Mouse (Mus musculus) ES-E14 (cell line): ENCODE measurements at regions not wholly inside any gene's neighbourhood (a gene's known extent, or its start where the extent isn't known, plus 50 kb on each side); places are given as distances from the start of the nearest gene placed in this dataset.

Experiments
- DNase-seq: peaks from one replicate; pipeline ENCODE4 v3.0.0-alpha.2; 2013; ENCODE audit warnings: low read depth, low spot score
- H3K27ac ChIP-seq: 2 replicates; pipeline ENCODE4 v1.5.1; 2012; ENCODE audit warnings: low read depth, mild to moderate bottlenecking, low read length, moderate library complexity, mixed read lengths; ENCODE audit not compliant: poor library complexity, insufficient read depth, severe bottlenecking
- H3K36me3 ChIP-seq: 2 replicates; pipeline ENCODE4 v1.6.1; 2012; ENCODE audit warnings: mild to moderate bottlenecking, low read length, moderate library complexity, mixed read lengths; ENCODE audit not compliant: control insufficient read depth, poor library complexity, insufficient read depth, severe bottlenecking
- H3K4me1 ChIP-seq, 2 experiments: fragments of 150-350 bp in 1 of 2; sonication (generic) in 1 of 2; 2 replicates each; pipeline ENCODE4 v1.6.1; 2012; ENCODE audit warnings: low read length in 2 of 2, mild to moderate bottlenecking in 1 of 2, mixed read lengths in 1 of 2; ENCODE audit not compliant: control insufficient read depth in 2 of 2, insufficient read depth in 2 of 2, poor library complexity in 1 of 2
- H3K4me3 ChIP-seq, 2 experiments: fragments of 150-350 bp in 1 of 2; sonication (generic) in 1 of 2; 2 replicates each; pipeline ENCODE4 v1.5.1; 2012; ENCODE audit warnings: low read length in 2 of 2, low read depth in 1 of 2, mild to moderate bottlenecking in 1 of 2, mixed read lengths in 1 of 2; ENCODE audit not compliant: insufficient read depth in 1 of 2, poor library complexity in 1 of 2, severe bottlenecking in 1 of 2
- H3K9ac ChIP-seq: 2 replicates; pipeline ENCODE4 v1.6.1; 2012; ENCODE audit warnings: low read depth, mild to moderate bottlenecking, low read length, mixed read lengths; ENCODE audit not compliant: poor library complexity, insufficient read depth, severe bottlenecking
- H3K9me3 ChIP-seq: fragments of 150-350 bp; sonication (generic); 2 replicates; pipeline ENCODE4 v1.6.1; 2012; ENCODE audit warnings: low read depth, mild to moderate bottlenecking, low read length; ENCODE audit not compliant: control insufficient read depth, insufficient read depth
- CHD2 ChIP-seq: IDR thresholded peaks from 2 replicates; pipeline ENCODE4 v1.6.1; 2014; ENCODE audit warnings: mild to moderate bottlenecking, low read depth, low read length, inconsistent platforms
- HCFC1 ChIP-seq: IDR thresholded peaks from 2 replicates; pipeline ENCODE4 v1.6.1; 2012; ENCODE audit warnings: low read length, inconsistent platforms, borderline replicate concordance; ENCODE audit not compliant: insufficient read depth
- MAFK ChIP-seq: IDR thresholded peaks from 2 replicates; pipeline ENCODE4 v1.6.1; 2014; ENCODE audit warnings: mild to moderate bottlenecking, low read depth, low read length, inconsistent platforms; ENCODE audit not compliant: insufficient read depth
- ZC3H11A ChIP-seq: IDR thresholded peaks from 2 replicates; pipeline ENCODE4 v1.6.1; 2012; ENCODE audit warnings: low read depth, mild to moderate bottlenecking, inconsistent platforms, low read length, borderline replicate concordance
- ZNF384 ChIP-seq: IDR thresholded peaks from 2 replicates; pipeline ENCODE4 v1.6.1; 2012; ENCODE audit warnings: low read depth, low read length, inconsistent platforms
- in situ Hi-C, 2 experiments: fragments of 600-800 bp; cut with MboI; formaldehyde crosslinking; loops; one replicate each; pipeline ENCODE4 v1.15.1; 2025; ENCODE audit warnings: low sequenced_read_pairs in 2 of 2, inconsistent platforms in 1 of 2; ENCODE audit not compliant: unreplicated experiment in 2 of 2

- Histone ChIP-seq H3K9me3 (no peaks in the 10 kb centered on the region), H3K9ac (no peak overlapping the region), H3K4me1 (no peaks in the 10 kb centered on the region), H3K4me3 (no peak overlapping the region), H3K27ac (no peak overlapping the region), H3K36me3 (no peaks in the 10 kb centered on the region)
- in situ Hi-C loops, result no loop called here
- DNase-seq, result no peak
- TF ChIP-seq ZC3H11A, result no peak
Measured at GRCm38 (mm10) chr11:111929366-111929765, 852.7 kb upstream of the Sox9 start.

DNA sequence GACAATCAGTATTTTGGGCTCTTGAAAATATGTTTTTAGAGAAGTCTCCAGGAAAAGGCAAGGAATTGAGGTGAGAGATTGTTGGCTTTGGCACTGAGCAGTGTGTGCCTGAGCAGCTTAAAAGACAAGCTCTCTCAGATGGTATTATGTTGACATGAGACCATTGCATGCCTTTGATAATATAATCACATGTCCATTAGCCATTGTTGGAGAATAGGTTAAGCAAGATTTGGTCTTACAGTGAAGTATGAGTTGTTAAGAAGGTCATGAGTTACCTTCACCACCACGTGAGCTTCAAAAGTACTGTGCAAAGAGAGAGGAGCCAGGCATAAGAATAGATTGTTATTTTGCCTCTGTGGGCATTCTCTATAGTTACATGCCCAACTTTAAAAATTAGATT, 850.0 kb upstream of the Sox9 start:
- no peak for DNase-seq
- H3K4me3 ChIP-seq, result no peak overlapping the region

GRCm38 (mm10) chr11:111944282-111944681, 837.7 kb upstream of the Sox9 start:
- Histone ChIP-seq H3K9ac (no peak overlapping the region), H3K36me3 (no peaks in the 10 kb centered on the region), H3K4me1 (no peaks in the 10 kb centered on the region), H3K4me3 (no peak overlapping the region), H3K9me3 (no peaks in the 10 kb centered on the region), H3K27ac (no peak overlapping the region)
- TF ChIP-seq ZC3H11A (no peak), MAFK (no peak)
- in situ Hi-C loops, result no loop called here
- DNase-seq, result no peak

More for the DNA sequence above, 850.0 kb upstream of the Sox9 start:
- Histone ChIP-seq H3K9me3 (no peaks in the 10 kb centered on the region), H3K4me1 (no peaks in the 10 kb centered on the region), H3K36me3 (no peaks in the 10 kb centered on the region), H3K9ac (no peak overlapping the region), H3K27ac (no peak overlapping the region)
- in situ Hi-C loops, result no loop called here
- TF ChIP-seq HCFC1 (no peak), ZC3H11A (no peak), MAFK (no peak), CHD2 (no peak), ZNF384 (no peak)

DNA sequence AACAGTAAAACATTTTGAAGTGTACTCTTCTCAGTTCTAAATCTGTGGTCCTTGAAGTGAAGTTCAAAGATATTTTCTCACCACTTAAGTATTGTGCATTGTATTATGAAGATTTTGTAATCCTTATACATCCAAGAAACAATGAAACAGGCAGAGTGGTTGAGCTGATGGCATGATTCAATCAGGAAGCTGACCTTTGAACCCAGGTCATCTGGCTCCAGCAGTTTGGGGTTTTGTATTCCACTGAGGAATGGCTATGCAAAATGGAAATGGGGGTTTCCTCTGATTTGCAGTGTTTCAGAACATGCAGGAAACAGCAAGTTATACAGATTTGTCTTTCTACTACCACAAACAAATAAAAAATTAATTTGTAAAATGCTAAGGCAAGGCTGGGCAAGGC, 836.2 kb upstream of the Sox9 start:
- H3K4me1 ChIP-seq, result no peaks in the 10 kb centered on the region

DNA sequence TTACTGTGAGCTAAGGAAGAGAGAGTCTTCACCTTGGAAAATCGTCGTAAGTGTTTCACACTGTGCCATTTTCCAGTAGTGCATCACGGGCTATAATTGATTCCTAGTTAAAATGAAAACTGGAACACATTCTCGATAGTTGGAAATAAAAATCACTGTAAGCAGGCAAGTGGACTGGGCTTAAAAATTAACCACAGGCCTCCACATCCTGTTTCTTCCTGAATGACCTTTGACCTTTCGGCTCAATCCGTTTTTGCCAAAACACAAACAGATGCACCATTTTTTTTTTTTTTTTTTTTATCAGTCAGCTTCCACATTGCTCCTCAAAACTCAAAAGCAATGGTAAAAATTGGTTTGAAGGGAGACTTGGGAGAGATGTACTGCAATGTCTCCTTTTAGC, 834.4 kb upstream of the Sox9 start:
- in situ Hi-C loops, result no loop called here
- Histone ChIP-seq H3K36me3 (no peaks in the 10 kb centered on the region), H3K4me1 (no peaks in the 10 kb centered on the region), H3K9ac (no peak overlapping the region), H3K27ac (no peak overlapping the region), H3K4me3 (no peak overlapping the region), H3K9me3 (no peaks in the 10 kb centered on the region)
- TF ChIP-seq ZC3H11A (no peak), CHD2 (no peak), HCFC1 (no peak), MAFK (no peak), ZNF384 (no peak)
- DNase-seq, result no peak

More for the DNA sequence above, 836.2 kb upstream of the Sox9 start:
- TF ChIP-seq MAFK (no peak), ZNF384 (no peak), CHD2 (no peak), ZC3H11A (no peak), HCFC1 (no peak)
- Histone ChIP-seq H3K36me3 (no peaks in the 10 kb centered on the region), H3K4me3 (no peak overlapping the region), H3K27ac (no peak overlapping the region), H3K9ac (no peak overlapping the region), H3K9me3 (no peaks in the 10 kb centered on the region)
- no peak for DNase-seq
- in situ Hi-C loops, result no loop called here
